Mouse (Mus musculus): Measurements from ENCODE around the gene Cdk17. TPM values are rescaled to one million over a fixed set of nuclear protein-coding genes. Genes with fewer than 3 reads are reported as not detected.

Gene Cdk17
- total RNA-seq (2015; ENCODE audit: low replicate concordance) (65.2 and 109 TPM in 2 replicates), total RNA-seq (2017; ENCODE audit: low replicate concordance) (61.7 and 79.3 TPM in 2 replicates)

DNA sequence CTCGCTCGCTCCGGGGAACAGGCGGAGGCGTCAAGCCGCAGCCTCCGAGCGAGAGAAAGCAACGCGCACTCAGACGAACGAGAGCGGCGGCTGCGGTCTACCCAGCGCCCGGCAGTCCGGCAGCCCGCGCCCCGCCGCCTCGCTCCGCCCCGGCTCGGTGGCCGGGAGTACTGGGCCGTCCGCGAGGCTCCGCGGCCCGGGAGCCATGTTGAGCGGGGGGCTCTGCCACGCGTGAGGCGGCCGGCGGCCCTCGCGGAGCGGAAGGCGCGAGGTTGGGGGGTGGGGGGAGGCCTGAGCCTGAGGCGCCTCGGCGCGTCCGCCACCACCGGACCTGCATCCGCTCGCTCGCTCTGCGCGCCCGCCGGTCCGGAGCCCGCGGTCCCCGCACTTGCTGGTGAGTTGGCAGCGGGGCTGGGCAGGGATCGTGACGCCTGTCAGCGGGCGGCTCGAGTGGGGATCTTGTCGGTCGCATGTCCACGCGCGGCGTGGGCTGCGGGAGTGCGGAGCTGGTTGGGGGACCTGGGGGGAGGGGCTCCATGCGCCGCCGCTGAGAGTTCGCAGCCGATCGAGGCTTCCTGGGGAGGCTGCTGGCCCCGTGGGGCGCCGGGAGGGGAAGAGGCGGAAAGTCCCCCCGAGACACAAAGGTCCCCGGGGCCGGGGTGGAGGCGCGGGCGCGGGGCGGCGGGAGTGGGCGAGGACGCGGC, at the start of gene Cdk17:
Gene Cdk17, plus strand, starts transcription at position 69 of the 704 bp plus-strand sequence.
- ATAC-seq (replicated peaks; ENCODE audit: low FRiP score, poor library complexity, severe bottlenecking): peak; percentile 58

DNA sequence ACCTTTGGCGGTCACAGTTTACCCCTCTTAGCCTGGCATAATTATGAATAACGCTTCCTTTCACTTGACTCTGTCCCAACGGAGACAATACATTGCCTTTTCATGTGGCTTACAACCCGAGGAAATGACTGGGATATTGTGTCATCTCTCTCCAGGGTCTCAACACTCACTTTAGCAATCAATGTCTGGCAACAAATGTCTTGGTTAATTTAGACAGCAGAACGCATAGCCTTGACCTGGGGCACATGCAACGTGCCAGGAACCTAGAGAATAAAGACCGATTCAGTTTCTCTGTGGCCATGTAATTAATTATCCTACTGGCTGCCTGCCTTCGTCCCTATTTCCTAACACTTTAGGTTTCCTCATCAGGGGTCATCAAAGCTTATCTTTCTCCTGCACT, 49.3 kb upstream of the Cdk17 start:
- no peak for ATAC-seq (replicated peaks; ENCODE audit: low FRiP score, poor library complexity, severe bottlenecking)

DNA sequence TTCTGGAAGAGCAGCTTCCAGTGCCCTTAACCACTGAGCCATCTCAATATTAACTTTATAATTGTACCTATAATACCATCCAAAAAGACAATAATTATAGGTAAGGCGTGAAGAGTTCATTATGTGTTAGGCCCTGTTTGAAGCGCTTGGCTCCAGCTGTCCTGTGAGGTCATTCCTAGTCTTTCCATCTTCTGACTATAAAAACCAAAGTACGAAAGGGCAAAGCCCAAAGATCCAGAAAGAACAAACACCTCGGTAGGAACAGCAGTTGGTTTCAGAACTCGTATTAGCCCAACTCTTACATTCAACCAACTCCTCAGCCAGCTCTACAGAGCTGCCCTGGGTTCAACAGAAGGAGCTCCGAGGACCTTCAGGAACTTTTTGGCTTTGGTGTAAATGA, 48.7 kb upstream of the Cdk17 start:
- ATAC-seq (replicated peaks; ENCODE audit: low FRiP score, poor library complexity, severe bottlenecking): no peak

DNA sequence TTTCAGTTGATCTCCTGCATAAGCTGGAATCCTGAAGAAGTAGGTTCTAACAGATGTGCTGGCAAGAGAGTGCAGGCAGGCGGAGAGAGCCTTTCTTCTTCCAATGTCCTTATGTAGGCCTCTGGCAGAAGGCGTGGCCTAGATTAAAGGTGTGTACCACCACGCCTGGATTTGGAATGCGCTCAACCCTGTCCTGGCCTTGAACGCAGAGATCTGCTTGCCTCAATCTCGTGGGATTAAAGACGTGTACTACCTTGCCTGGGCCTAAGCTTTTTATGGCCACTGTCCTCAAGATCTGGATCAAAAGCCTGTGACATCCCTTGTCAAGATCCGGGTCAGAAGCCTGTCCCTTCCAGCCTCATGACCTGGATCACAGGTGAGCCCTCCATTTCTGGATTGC, 46.7 kb upstream of the Cdk17 start:
- ATAC-seq (replicated peaks; ENCODE audit: low FRiP score, poor library complexity, severe bottlenecking): no peak

DNA sequence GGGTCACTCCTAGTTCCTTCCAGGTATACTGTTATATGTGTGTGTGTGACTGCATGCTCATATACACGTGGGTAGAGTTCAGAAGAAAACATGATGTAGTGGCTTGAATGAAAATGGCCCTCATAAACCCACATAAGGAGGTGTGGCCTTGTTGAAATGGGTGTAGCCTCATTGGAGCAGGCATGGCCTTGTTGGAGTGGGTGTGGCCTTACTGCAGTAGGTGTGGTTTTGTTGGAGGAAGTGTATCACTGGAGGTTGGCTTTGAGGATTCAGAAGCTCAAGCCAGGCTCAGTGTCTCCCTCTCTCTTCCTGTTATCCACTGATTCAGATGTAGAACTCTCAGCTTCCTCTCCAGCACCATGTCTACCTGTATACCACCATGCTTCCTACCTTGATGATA, 45.9 kb upstream of the Cdk17 start:
- ATAC-seq (replicated peaks; ENCODE audit: low FRiP score, poor library complexity, severe bottlenecking): peak; percentile 91

DNA sequence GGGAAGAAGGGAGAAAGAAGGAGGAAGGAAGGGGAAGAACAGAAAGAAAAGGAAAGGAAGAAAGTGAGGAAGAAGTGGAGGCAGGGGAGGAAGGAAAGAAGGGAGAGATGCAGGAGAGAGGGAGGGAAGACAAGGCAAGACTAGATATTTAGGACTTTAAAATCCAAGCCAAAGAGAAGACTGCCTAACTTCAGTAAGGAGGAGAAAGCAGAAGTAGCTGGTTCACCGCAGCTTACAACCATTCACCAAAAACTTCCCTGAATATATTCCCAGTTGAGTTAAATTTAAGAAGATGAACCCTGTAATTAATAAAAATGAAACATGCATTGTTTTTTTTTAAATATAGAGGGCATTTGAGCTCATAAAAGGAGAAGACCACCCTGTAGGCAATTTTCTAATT, 44.9 kb upstream of the Cdk17 start:
- no peak for ATAC-seq (replicated peaks; ENCODE audit: low FRiP score, poor library complexity, severe bottlenecking)

DNA sequence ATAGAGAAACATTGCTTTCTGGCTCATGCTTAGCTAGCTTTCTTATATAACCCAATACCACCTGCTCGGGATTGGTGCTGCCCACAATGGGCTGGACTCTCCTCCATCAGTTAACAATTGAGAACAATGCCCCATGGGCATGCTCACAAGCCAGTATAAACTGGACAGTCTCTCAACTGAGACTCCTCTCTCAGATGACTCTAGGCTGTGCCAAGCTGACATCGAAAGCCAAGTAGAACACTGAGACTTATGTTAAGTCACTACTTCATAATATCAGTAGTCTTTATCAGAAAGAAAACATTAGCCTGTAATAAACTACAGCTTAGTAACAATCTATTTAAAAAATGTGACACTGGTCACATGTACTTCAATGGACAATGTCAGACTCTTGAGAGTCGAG, 44.0 kb upstream of the Cdk17 start:
- ATAC-seq (replicated peaks; ENCODE audit: low FRiP score, poor library complexity, severe bottlenecking): no peak

DNA sequence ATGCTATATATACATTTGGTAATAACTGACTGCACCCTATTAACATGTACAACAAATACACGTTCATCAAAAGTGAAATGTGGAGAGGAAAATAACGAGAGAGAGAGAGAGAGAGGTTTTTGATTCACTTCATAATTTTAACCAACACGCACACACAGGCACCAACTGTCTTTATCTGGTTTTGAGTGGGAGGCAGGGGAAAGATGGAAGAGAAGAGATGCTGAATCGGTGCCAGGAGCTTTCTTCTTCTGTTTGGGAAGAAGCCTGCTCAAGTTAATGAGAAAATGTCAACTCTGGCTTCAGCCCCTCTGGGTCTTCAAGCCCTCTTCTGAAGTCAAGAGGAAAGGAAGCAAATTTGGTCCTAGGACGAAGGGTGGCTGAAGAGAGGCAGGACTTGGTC, 40.9 kb upstream of the Cdk17 start:
- ATAC-seq (replicated peaks; ENCODE audit: low FRiP score, poor library complexity, severe bottlenecking): no peak

DNA sequence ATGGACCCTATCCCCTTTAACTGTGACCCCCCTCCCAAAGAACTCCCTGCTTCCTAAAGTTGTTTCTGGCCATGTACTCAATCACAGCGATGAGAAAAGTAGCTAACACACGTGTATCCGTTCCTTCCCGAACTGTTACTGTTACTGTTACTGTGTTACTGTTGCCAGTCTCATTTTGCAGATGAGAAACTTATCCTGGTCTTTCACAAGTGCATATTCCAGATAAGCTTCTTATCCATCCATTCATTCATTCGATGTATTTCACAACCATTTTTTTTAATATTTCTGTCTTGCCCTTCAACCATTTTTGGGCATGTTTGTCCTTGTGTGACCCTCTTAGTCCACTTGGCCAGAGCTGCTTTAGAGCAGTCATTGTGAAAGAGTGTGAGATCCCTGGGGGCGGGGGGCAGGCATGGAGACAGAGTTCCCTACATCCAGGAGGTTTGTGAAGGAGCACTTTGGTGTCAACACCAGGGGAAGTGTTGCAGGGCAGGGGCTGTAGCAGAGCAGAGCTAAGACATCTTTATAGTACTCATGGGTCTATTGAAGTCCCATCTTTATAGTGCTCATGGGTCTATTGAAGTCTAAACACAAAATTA, 39.3 kb upstream of the Cdk17 start:
- peak; percentile 58 for ATAC-seq (replicated peaks; ENCODE audit: low FRiP score, poor library complexity, severe bottlenecking)

DNA sequence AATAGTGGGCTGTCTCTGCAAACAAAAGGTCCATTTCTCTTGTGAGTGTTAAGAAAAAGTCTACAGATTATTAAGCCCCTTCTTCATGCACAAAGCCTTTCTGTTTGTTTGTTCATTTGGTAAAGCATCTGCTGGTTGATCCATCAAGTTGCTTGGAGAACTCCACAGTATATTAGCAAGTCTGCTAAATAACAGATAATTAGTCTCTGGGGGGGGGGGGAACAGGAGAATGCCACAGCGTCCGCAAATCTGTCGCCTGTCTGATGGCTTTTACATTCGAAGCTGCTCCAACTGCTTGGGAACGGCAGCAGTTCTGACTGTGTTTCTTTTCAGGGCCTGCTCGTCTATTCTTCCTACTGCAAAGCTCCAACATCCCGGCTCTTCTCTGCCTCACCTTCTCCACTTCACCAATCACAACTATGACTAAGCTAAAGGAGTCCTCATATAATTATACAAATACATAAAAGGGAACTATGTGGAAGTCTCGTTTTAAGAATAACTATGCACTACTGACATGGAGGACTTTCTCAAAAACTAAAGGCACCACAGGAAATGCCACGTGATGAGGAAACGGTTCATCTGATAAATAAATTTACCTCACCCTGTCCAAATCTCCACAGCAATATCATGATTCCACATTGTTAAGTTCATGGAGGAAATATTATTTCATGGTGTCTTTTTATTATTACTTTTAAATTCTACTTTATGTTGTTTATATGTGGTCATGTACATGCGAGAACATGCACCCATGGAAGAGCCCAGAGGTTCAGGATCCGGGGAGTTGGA, 38.1 kb upstream of the Cdk17 start:
- no peak for ATAC-seq (replicated peaks; ENCODE audit: low FRiP score, poor library complexity, severe bottlenecking)

DNA sequence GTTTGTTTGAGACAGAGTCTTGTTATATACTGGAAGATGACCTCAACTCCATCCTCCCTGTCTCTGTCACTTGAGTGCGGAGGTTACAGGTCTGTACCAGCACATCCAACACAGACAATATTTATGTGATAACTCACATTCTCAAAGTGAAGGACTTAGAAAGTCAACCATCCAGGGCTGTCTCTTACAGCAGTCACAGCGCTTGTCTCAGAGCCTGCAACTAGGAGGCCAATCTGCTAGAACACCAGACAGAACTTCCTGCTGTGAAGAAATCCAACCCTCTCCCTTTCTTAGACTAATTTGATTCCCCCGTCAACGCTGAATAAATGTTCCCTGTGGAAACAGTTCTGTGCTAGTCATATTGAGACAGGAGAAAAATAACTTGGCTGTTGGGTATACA, 37.4 kb upstream of the Cdk17 start:
- ATAC-seq (replicated peaks; ENCODE audit: low FRiP score, poor library complexity, severe bottlenecking): no peak

DNA sequence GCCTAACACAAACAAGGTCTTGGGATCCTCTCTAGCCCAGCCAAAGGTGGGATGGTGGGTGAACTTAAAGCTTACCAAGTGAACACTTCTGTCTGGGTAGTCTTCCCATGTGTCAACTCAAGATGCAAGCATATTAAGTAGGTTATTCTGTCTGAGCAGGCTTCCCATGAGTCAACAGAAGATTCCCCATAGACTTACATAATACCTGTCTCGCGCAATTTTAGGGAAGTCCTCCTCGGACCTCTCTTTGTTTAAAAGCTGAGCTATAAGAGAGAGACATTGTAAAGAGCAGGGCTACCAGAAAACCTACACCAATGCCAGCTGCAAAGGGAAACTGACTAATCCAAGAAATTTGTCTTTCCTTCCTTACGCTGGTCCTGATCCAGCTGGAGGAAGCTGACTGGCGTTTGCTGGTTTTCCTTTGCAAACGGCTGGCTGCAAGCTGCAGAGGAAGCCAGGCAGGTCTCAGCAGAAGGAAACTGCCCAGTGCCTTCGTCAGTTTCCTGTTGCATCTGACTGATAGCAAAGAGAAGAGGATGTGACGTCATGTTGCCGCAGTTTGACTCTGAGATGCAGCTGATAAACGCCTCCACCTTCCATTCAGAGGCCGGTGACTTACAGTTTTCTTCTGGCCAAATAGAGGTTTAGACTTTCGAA, 36.6 kb upstream of the Cdk17 start:
- ATAC-seq (replicated peaks; ENCODE audit: low FRiP score, poor library complexity, severe bottlenecking): peak; percentile 78

DNA sequence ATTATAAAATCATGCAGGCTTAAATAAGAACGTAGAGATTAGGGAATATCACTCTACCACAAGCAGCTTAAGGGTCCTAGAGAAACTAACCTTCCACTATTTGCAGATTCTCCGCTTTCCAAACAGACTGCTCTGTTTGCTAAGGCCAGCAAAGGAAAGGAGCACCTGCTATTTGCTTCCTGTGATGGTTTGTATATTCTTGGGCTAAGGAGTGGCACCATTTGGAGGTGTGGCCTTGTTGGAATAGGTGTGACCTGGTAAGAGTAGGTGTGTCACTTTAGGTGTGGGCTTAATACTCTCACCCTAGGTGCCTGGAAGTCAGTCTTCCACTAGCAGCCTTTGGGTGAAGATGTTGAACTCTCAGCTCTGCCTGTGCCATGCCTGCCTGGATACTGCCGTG, 34.6 kb upstream of the Cdk17 start:
- ATAC-seq (replicated peaks; ENCODE audit: low FRiP score, poor library complexity, severe bottlenecking): no peak

DNA sequence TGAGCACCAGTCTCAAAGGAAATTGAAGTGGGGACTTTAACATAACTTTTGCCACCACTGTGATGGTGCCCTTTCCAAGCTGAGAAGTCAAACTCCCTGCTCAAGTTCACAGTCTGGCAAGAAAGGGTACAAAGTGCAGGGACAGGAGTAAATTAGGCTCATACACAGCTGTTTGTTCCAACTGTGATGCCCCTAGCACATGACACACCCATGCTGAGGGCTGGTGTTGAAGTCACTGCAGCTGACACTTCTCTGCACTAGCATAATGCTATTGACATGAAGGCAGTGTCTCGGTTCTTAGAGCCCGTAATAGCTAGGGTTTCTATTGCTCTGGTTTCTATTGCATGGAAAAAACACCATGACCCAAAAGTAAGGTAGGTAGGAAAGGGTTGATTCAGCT, 32.1 kb upstream of the Cdk17 start:
- no peak for ATAC-seq (replicated peaks; ENCODE audit: low FRiP score, poor library complexity, severe bottlenecking)

DNA sequence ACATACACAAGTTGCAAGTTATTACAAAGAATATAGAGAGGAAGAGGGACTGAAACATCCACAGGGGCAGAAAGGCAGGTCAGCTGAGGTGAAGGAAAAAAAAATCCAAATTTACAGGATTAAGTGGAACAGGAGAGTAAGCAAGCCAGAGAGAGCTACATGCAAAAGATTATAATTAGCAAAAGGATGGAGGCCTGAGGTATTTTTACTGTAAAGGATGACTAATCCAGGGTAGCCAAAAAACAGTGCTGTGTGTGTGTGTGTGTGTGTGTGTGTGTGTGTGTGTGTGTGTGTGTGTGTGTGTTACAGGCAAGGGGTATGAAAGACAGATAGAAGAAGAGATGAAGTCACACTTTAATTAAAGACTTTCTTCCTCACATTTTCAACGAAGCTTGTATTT, 31.3 kb upstream of the Cdk17 start:
- ATAC-seq (replicated peaks; ENCODE audit: low FRiP score, poor library complexity, severe bottlenecking): no peak

DNA sequence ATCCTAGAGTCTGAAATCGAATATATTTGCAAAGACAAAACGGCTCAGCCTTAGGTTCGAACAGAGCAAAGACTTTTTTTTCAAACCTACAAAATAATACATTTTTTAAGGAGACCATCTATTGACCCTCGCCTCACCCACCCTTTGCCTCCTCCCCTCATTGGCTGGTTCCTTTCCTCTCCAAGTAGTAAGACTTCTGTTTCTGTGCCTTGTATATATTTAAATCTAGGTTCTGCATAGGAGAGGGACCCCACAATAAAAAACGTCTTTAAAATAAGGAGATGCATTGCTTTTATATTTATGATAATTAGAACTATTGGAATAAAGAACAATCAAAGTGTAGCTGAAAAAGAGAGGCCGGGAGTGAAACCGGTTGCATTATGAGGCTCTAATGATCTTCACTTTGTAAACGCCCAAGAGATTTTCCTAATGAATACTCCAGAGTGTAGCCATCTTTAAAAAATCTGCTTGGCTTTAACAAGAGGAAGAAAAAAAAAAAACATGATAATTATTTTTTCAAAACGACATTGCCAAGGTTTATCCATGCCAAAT, 30.7 kb upstream of the Cdk17 start:
- ATAC-seq (replicated peaks; ENCODE audit: low FRiP score, poor library complexity, severe bottlenecking): no peak

DNA sequence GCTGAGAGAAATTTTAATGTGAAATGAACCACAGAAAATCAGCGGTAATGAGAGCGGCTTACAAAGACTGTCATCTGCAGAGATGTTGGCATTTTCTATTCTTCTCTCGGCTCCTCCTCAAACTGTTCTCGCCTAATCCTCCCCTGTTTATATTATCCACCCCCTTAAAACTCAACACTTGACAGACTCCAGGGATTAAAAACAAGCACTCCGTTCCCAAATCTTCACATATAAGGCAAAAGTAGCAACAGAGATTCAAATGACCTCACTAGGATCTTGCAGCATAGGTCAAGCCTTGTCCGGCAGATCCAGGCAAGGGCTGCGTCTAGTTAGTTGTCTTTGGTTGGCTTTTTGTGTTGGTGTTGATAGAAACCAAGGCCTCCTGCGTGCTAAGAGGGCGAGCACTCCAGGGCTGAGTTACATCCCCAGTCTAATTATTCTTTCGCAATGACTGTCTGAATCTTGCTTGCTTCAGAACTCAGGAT, 30.2 kb upstream of the Cdk17 start:
- ATAC-seq (replicated peaks; ENCODE audit: low FRiP score, poor library complexity, severe bottlenecking): no peak

DNA sequence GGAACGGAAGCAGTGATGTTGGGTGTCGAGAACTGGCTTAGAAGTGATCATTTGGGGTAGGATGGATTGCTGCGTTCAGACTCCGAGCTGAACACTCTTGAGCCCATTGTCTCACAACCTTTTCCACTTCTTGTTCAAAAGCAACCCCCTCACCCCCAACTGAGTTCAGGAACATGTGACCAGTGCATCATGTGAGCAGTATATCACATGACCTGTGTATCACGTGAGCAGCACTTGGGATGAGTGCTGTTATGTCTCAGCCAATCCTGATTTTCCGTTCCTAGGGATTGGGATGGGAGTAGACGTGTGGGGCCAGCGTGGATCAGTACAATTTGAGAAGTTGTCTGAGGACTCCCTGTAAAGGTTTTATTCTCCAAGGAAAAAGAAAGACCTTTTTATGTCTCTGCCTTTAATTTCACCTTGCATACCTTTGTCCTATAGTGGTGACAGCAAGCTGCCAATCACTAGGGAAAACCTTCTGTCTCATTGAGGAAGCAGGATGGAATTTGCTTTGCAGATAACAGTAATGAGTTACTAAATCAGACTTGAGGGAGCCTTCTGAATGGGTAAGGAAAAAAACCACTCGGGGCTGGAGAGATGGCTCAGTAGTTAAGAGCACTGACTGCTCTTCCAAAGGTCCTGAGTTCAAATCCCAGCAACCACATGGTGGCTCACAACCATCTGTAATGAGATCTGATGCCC, 28.7 kb upstream of the Cdk17 start:
- ATAC-seq (replicated peaks; ENCODE audit: low FRiP score, poor library complexity, severe bottlenecking): no peak

DNA sequence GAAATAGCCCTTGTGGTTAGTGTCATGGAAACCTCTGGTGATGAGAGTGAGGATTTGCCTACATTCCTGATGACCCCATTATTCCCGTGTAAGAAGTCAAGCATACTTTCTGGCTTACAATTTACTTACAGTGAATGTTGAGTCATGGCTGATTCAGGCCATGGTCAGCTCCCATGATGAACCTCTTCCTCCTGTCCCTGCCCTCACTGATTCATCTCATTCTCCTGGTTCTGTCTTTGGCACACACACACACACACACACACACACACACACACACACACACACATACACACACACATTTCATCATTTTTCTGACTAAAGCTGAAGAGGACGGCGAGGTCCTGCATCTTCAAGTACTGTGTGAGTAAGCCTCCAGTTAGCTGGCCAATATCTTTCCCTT, 21.9 kb upstream of the Cdk17 start:
- no peak for ATAC-seq (replicated peaks; ENCODE audit: low FRiP score, poor library complexity, severe bottlenecking)

DNA sequence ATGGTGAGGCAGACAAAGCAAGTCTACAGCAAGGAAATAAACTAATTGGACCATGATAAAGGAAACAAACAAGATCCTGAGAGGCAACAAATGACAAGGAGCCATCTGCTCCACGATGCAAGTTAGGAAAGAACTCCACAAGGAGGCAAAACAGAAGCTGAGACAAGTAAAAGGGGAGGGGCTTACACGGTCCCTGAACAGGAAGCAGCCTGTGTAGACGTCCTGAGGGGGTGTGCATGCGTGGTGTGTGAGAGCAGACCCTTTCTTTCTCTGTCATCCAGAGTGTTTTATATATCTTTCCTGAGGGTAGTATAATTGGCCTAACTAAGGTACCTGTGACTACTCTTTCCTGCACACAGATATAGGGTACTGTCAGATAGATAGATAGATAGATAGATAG, 19.9 kb upstream of the Cdk17 start:
- ATAC-seq (replicated peaks; ENCODE audit: low FRiP score, poor library complexity, severe bottlenecking): no peak

Measured in erythroid progenitor cell, adult 5-6 weeks (primary cell).